Mouse (Mus musculus) forelimb bud, embryonic 11.5 days (tissue): ENCODE results near the gene Atp7b.
A peak's percentile ranks its signal among the peaks of the same experiment; 100 is the strongest.

Experiments
- DNase-seq: peaks from one replicate; pipeline ENCODE4 v3.0.0-alpha.2; 2012; ENCODE audit warnings: low read depth, low spot score

Atp7b gene

DNA sequence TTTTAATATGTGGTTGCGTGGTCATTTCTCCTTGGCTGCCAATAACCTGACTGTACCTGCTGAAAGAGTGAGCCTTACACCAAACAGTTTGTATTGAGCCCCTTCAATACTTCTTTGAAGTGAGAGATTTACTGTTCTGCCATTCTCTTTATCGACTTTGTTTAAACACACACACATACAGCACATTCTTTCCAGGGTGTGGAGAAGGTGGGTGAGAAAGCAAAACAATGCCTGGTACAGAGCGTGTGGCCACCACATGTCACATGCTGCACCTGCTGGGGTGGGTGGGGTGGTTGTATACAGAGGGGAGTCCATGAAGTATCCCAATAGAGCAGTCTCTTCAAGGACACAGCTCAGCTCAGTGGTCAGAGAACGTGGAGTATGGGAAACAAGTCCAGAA is 34.9 kb downstream of the Atp7b start:
- DNase-seq, result no peak

DNA sequence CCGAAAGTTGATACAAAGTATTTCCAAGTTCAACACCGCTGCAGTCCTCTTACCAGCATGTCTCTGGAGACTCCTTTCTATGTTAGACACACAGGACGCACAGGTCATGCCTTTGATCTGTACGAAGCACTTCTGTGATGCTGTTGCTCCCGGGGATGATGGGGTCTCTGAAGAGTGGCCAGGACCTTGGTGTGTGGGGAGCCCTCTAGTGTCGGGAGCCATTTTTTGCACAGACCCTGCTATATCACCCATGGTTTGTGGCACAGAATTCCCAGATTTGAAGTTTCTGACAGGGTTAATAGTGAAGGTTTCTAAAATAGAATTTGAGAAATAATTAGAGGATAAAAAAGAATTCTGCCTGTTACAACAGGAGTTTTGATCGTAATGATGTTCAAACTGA is 37.9 kb downstream of the Atp7b start:
- DNase-seq, result no peak

DNA sequence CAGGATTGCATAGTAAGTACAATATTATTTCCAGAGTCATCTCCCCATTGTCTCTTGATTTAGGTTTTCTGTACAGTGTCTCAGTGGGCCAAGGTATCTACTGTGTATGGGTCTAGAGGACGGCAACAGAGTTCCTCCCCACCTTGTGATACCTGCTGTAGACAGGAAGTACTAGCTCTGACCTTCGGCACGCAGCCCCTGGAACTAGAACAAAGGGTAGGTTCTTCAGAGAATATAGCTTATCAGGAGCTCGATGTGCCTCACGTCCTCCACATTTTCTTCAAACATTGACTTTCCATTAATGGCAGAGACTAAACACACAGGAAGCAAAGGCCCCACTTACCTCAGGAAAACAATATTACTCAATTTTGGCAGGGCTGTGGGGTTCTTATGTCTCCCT is 40.6 kb downstream of the Atp7b start:
- no peak for DNase-seq

- DNase-seq, result no peak
Measured at GRCm38 (mm10) chr8:22017731-22018130, 42.4 kb downstream of the Atp7b start.

DNA sequence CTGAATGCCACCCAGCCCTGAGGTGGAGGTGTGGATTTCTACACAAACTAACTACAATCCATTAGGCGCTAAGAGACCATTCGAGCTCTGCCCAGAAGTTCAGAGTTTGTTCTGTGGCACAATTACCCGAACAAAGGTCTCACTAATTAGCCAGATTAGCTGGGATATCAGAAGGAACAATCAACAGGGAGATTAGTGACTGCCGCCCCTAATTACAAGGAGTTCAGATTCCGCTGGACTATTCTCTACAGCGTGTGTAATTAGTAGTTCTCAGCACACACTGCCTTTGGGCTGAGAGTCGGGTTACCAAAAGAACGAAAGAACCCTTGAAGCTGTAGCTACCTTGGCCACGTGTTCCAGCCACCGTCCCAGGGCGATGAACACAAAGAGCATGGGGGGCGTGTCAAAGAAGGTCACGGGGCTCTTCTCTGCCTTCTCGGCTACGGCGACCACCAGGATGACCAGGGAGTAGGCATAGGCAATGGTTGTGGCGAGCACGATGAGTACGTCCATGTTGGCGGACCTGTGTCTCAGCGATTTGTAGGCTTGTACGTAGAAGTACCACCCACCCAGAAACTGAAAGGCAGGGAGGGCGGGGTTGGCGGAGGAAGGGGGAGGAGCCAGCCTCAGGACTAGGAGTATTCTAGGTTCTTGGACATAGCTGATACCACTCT is 46.9 kb downstream of the Atp7b start:
- DNase-seq, result no peak

- DNase-seq, result no peak
Measured at GRCm38 (mm10) chr8:22009403-22009802, 50.7 kb downstream of the Atp7b start.

- no peak for DNase-seq
Measured at GRCm38 (mm10) chr8:22006423-22006822, 53.7 kb downstream of the Atp7b start.

DNA sequence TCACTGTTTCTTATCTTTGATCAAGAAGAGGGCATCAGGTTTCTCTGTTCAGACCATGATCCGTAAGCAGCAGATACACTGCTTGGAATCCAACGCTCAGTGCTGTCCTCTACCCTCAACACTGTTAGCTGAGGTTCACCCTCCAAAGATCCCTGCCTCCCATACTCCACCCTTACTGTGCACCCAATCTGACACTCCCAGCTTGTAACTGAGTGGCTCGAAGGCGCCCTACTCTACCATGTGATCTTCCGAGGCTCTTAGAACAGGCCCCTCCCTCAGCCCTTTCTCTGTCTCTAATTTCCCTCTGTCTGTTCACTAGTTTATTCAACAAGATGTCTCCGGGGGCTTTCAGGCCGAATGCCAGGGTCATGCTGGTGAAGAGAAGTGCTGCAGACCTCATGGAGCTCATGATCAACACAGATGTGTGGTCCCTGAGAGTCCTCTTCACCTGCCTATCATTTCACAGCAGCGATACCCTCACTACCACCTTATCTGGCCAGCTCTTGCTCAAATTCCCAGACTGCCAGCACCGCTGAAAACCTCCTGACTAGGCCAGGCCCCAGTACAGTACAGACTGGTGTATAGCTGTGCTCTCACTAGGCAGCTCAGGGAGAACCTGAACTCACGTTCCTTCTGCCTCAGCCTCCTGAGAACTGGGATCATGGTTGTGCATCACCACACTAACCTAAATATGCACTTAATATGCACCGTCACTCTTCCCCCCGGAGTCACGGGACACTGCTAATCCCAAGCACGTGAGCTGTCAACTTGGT is 55.2 kb downstream of the Atp7b start:
- no peak for DNase-seq

DNA sequence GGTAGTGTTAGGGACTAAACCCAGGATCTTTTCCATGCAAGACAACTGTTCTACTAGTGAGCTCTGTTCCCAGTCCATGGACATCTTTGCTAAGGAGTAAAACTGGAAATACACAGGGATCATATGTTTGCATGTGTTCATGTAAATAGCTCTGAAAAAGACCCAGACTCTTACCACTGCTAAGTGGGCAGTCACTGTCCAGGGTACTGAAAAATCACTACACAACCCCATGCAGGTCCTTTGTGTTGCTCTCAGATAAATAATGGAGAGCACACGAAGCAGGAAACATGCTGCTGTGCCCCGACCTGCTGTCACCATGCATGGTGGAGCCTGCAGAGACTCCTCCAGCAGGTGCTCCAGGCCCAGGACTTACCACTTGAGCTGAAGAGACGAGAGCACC is 64.9 kb downstream of the Atp7b start:
- DNase-seq, result peak; percentile 65

GRCm38 (mm10) chr8:21992184-21992583 is 67.9 kb downstream of the Atp7b start:
- DNase-seq, result peak; percentile 33

- peak; percentile 5 for DNase-seq
Measured at GRCm38 (mm10) chr8:21981664-21982337, 78.3 kb downstream of the Atp7b start.

- no peak for DNase-seq
Measured at GRCm38 (mm10) chr8:21978193-21978592, 81.9 kb downstream of the Atp7b start.

GRCm38 (mm10) chr8:21969475-21969874 is 90.6 kb downstream of the Atp7b start, which contains the start of gene Ccdc70:
TSS of gene Ccdc70 (plus strand) at chr8:21969775.
- no peak for DNase-seq

DNA sequence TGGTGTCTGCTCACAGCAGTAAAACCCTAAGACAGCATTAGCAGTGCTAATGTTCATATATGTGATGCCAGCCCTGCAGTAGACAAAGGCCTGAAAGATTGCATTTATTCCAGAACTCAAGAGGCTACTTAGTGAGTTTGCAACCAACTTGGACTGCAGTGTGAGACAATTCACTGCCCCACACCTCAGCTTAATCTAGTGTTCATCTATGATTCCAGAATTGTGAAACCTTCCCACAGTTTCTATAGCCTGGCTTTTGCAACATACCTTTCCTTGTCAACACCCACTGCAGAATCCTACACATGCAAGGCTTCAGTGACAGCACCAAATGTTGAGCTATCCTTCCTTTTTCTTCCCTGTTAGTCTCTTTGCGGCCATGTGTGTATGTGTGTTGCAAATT is 93.5 kb downstream of the Atp7b start:
- no peak for DNase-seq

DNA sequence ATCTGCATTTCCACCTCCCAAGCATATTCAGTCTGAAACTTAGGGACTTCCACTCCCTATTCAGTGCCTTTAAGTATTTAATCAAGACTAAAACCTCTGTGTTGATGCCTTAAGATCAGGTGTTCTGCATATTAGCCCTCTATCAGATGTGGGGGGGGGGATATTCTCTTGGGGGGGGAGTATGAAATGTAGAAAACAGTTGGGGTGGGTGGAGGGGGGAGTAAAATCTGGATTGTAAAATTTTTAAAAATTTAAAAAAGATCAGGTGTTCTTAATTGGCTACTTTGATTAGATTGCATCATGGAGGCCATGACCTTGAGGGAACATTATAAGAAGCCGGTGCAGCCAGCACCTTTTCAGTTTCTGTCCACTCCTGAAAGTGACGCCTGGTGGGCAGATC is 101.7 kb downstream of the Atp7b start, which contains the start of gene Fam90a1a:
Gene Fam90a1a, plus strand, starts transcription at position 301 of the 400 bp plus-strand sequence.
- no peak for DNase-seq

DNA sequence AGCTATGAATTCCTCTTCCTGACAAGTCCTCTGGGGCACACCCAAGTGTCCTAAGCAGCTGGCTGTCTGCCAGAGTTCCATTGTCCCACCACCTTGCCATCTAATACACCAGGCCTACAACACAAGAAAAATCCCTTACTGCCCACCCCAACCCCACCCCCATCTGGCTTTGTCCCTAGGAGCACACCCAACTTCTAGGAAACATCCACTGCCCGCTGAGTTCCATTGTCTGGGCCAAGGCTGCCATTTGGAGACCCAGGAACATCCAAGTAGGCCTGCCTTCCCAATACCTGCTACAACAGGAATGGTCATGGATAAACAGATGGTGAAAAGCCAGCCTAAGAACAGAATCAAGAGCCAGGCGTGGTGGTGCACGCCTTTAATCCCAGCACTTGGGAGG is 103.8 kb downstream of the Atp7b start:
- no peak for DNase-seq

GRCm38 (mm10) chr8:21955321-21955720 is 104.8 kb downstream of the Atp7b start:
- peak; percentile 51 for DNase-seq

- no peak for DNase-seq
Measured at GRCm38 (mm10) chr8:21947311-21948017, 112.6 kb downstream of the Atp7b start.

DNA sequence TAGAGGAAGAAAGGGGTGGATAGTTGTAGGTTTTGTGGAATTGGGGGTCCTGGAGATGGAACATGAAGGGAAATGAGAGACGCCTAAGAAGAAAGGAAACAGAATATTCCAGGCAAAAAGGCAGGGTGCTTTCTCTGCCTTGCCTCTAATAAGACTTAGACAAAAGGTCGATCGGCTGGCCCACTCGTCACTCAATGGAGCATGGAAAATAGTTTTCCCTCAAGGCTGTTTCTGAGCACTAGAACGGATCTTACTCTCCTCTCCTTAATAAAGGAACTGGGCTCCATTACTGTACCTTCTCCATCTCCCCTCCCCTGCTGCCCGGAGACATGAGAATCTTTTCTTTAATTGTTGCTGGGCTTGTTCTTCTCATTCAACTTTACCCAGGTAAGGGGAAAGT is 113.6 kb downstream of the Atp7b start, which contains the start of gene Defb13:
Gene Defb13, plus strand, starts transcription at position 301 of the 400 bp plus-strand sequence.
- no peak for DNase-seq
